Mouse (Mus musculus) naive thymus-derived CD4-positive, alpha-beta T cell, adult 5 months (primary cell): Measurements from ENCODE around the gene Gmds. TPM values are rescaled to one million over a fixed set of nuclear protein-coding genes. Genes with fewer than 3 reads are reported as not detected.

Source experiments
- polyA plus RNA-seq: library from polyadenylated mRNA; unstranded; fragments of 100-300 nt; shearing (Covaris generic); gene quantifications from one replicate; pipeline ENCODE4 v1.2.1, GENCODE M21; 2017

The Gmds gene
- polyA plus RNA-seq: 14.2 TPM

GRCm38 (mm10) chr13:32338513-32339365 lies at the start of gene Gmds:
TSS of gene Gmds (minus strand) at chr13:32338740.

DNA sequence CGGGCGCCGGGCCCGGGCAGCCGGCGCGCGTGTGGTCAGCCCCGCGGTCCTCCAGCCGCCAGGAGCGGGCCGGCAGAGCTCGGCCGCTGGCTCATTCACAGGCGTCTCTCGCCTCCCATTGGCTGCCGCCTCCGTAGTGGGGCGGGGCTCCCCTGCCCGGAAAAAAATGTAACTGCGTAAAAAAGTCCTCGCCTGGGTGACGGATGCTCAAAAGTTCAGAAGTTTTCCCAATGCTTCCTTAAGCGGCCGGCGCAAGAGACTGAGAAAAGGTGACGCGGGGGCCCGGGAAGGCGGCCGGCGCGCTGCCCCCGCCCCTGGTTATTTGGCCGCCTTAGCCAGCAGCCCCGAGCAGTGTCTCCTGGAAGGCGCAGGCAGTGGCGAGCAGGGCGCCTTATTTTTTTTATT lies 532.1 kb downstream of the Gmds start, which contains the start of gene Foxc1:
TSS of gene Foxc1 (plus strand) at position 206 of the 405 bp plus-strand sequence.

